Mouse (Mus musculus): ENCODE results near the gene Glce. TPM values are rescaled to one million over a fixed set of nuclear protein-coding genes. Genes with fewer than 3 reads are reported as not detected.

Glce gene
- polyA plus RNA-seq, 1 experiment from 2014 or later = 19.4 TPM

- no peaks in the 10 kb centered on the region for H3K36me3 ChIP-seq (ENCODE audit: control insufficient read depth, insufficient read depth, low read length)
- ATAC-seq (ENCODE audit: low FRiP score) (no peak), DNase-seq (ENCODE audit: low spot score, missing footprints) (no peak)
- H3K4me3 ChIP-seq (ENCODE audit: low read depth, low read length) = no peak overlapping the region
- no peak overlapping the region for H3K27ac ChIP-seq (ENCODE audit: low read depth, low read length)
- H3K9me3 ChIP-seq (ENCODE audit: control insufficient read depth, low read length) = no peaks in the 10 kb centered on the region
- H3K4me2 ChIP-seq = no peak overlapping the region
- no peaks in the 10 kb centered on the region for H3K4me1 ChIP-seq (ENCODE audit: control insufficient read depth, insufficient read depth, low read length)
- H3K27me3 ChIP-seq (ENCODE audit: control insufficient read depth, insufficient read depth, low read length) = no peaks in the 10 kb centered on the region
- 89% methylated on average over 6 of the region's 6 CpGs for WGBS
- no peak overlapping the region for H3K9ac ChIP-seq (ENCODE audit: low read length)
These were observed 32.9 kb upstream of the Glce start for GRCm38 (mm10) chr9:62155400-62155799.

- ATAC-seq (ENCODE audit: low FRiP score) = no peak
- Histone ChIP-seq H3K9me3 (ENCODE audit: control insufficient read depth, low read length) (no peaks in the 10 kb centered on the region), H3K27me3 (ENCODE audit: control insufficient read depth, insufficient read depth, low read length) (no peaks in the 10 kb centered on the region), H3K36me3 (ENCODE audit: control insufficient read depth, insufficient read depth, low read length) (no peaks in the 10 kb centered on the region), H3K4me1 (ENCODE audit: control insufficient read depth, insufficient read depth, low read length) (no peaks in the 10 kb centered on the region), H3K4me2 (no peak overlapping the region), H3K9ac (ENCODE audit: low read length) (no peak overlapping the region), H3K4me3 (ENCODE audit: low read depth, low read length) (no peak overlapping the region), H3K27ac (ENCODE audit: low read depth, low read length) (no peak overlapping the region)
- DNase-seq (ENCODE audit: low spot score, missing footprints) = no peak
- WGBS = 76% methylated on average over 7 of the region's 7 CpGs
These were observed 32.5 kb upstream of the Glce start for GRCm38 (mm10) chr9:62154956-62155355.

GRCm38 (mm10) chr9:62154551-62154950 is 32.1 kb upstream of the Glce start:
- no peak overlapping the region for H3K4me2 ChIP-seq
- no peaks in the 10 kb centered on the region for H3K36me3 ChIP-seq (ENCODE audit: control insufficient read depth, insufficient read depth, low read length)
- H3K27ac ChIP-seq (ENCODE audit: low read depth, low read length) = no peak overlapping the region
- no peak for DNase-seq (ENCODE audit: low spot score, missing footprints)
- WGBS = 79% methylated on average over 3 of the region's 3 CpGs
- no peak for ATAC-seq (ENCODE audit: low FRiP score)
- no peak overlapping the region for H3K4me3 ChIP-seq (ENCODE audit: low read depth, low read length)
- no peak overlapping the region for H3K9ac ChIP-seq (ENCODE audit: low read length)
- no peaks in the 10 kb centered on the region for H3K27me3 ChIP-seq (ENCODE audit: control insufficient read depth, insufficient read depth, low read length)
- no peaks in the 10 kb centered on the region for H3K9me3 ChIP-seq (ENCODE audit: control insufficient read depth, low read length)
- no peaks in the 10 kb centered on the region for H3K4me1 ChIP-seq (ENCODE audit: control insufficient read depth, insufficient read depth, low read length)

DNA sequence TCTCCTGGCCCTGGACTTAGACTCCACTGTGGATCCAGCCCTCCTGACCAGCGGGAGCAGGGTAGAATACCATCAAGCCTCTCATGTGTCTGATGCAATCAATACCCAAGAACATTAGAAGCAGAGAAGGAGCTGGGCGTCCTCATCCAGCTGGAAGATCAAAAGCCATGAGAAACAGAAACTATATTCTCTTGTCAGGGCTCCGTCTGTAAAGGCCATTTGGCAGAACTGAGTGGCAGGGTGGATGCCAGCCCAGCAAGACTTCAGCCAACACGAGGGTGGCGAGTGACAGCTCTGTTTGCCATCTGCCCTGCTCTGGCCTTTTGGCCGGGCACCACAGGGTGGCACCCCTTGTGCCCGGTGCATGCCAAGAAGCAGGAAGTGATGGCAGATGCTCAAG is 30.8 kb upstream of the Glce start:
- no peaks in the 10 kb centered on the region for H3K4me1 ChIP-seq (ENCODE audit: control insufficient read depth, insufficient read depth, low read length)
- DNase-seq (ENCODE audit: low spot score, missing footprints) = no peak
- H3K4me2 ChIP-seq = no peak overlapping the region
- no peak overlapping the region for H3K4me3 ChIP-seq (ENCODE audit: low read depth, low read length)
- no peak for ATAC-seq (ENCODE audit: low FRiP score)
- no peak overlapping the region for H3K9ac ChIP-seq (ENCODE audit: low read length)
- no peaks in the 10 kb centered on the region for H3K27me3 ChIP-seq (ENCODE audit: control insufficient read depth, insufficient read depth, low read length)
- no peak overlapping the region for H3K27ac ChIP-seq (ENCODE audit: low read depth, low read length)
- no peaks in the 10 kb centered on the region for H3K9me3 ChIP-seq (ENCODE audit: control insufficient read depth, low read length)
- WGBS = 80% methylated on average over 7 of the region's 7 CpGs
- no peaks in the 10 kb centered on the region for H3K36me3 ChIP-seq (ENCODE audit: control insufficient read depth, insufficient read depth, low read length)

DNA sequence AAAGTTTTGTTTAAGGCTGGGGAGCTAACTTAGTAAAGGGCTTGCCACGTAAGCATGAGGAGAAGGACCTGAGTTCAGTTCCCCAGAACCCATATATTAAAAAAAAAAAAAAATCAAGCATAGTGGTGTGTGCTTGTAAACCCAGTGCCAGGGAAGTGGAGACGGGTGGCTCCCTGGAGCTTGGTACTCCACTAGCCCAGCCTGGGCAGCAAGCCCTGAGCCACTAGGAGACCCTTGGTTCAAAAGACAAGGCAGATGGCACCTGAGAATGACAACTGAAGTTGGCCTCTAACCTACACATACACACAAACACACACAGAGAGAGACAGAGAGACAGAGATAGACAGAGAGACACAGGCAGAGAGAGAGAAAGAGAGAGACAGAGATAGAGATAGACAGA is 30.1 kb upstream of the Glce start:
- DNase-seq (ENCODE audit: low spot score, missing footprints) (no peak), ATAC-seq (ENCODE audit: low FRiP score) (no peak)
- Histone ChIP-seq H3K4me1 (ENCODE audit: control insufficient read depth, insufficient read depth, low read length) (no peaks in the 10 kb centered on the region), H3K9me3 (ENCODE audit: control insufficient read depth, low read length) (no peaks in the 10 kb centered on the region), H3K27ac (ENCODE audit: low read depth, low read length) (no peak overlapping the region), H3K4me2 (no peak overlapping the region), H3K27me3 (ENCODE audit: control insufficient read depth, insufficient read depth, low read length) (no peaks in the 10 kb centered on the region), H3K4me3 (ENCODE audit: low read depth, low read length) (no peak overlapping the region), H3K9ac (ENCODE audit: low read length) (no peak overlapping the region), H3K36me3 (ENCODE audit: control insufficient read depth, insufficient read depth, low read length) (no peaks in the 10 kb centered on the region)
- 83% methylated on average over 2 of the region's 2 CpGs for WGBS

GRCm38 (mm10) chr9:62145198-62145597 is 22.7 kb upstream of the Glce start:
- Histone ChIP-seq H3K9ac (ENCODE audit: low read length) (no peak overlapping the region), H3K4me2 (no peak overlapping the region), H3K9me3 (ENCODE audit: control insufficient read depth, low read length) (no peaks in the 10 kb centered on the region), H3K27me3 (ENCODE audit: control insufficient read depth, insufficient read depth, low read length) (no peaks in the 10 kb centered on the region), H3K27ac (ENCODE audit: low read depth, low read length) (no peak overlapping the region), H3K4me1 (ENCODE audit: control insufficient read depth, insufficient read depth, low read length) (no peaks in the 10 kb centered on the region), H3K4me3 (ENCODE audit: low read depth, low read length) (no peak overlapping the region), H3K36me3 (ENCODE audit: control insufficient read depth, insufficient read depth, low read length) (no peaks in the 10 kb centered on the region)
- no peak for DNase-seq (ENCODE audit: low spot score, missing footprints)
- ATAC-seq (ENCODE audit: low FRiP score) = no peak
- 78% methylated on average over 2 of the region's 2 CpGs for whole genome bisulfite sequencing

- WGBS = 71% methylated on average over 7 of the region's 7 CpGs
- no peak for ATAC-seq (ENCODE audit: low FRiP score)
- H3K4me2 ChIP-seq = no peak overlapping the region
These were observed 21.0 kb upstream of the Glce start for GRCm38 (mm10) chr9:62143428-62143827.

DNA sequence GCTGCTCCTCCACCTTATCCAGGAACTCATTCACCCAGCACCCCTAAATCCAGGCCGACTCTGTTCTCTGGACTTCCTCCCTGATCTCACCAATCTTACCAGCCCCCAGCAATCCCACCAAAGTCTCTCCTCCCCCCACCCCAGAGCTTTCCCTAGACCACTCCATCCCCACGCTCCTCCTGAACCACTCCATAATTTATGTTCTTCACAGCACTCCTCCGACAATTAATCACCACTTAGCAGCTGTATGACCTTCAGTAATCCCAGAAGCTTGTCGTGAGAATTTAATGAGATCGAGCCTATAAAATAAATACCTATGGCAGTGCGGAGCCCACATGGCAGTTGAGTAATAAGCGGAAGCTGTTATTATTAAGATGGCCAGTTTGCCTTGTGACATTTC is 16.6 kb upstream of the Glce start:
- no peak overlapping the region for H3K27ac ChIP-seq (ENCODE audit: low read depth, low read length)
- DNase-seq (ENCODE audit: low spot score, missing footprints) = no peak
- H3K27me3 ChIP-seq (ENCODE audit: control insufficient read depth, insufficient read depth, low read length) = no peaks in the 10 kb centered on the region
- no peak for ATAC-seq (ENCODE audit: low FRiP score)
- H3K9me3 ChIP-seq (ENCODE audit: control insufficient read depth, low read length) = no peaks in the 10 kb centered on the region
- no peak overlapping the region for H3K4me2 ChIP-seq
- no peak overlapping the region for H3K4me3 ChIP-seq (ENCODE audit: low read depth, low read length)
- WGBS = 81% methylated on average over 7 of the region's 7 CpGs
- H3K36me3 ChIP-seq (ENCODE audit: control insufficient read depth, insufficient read depth, low read length) = no peaks in the 10 kb centered on the region
- H3K4me1 ChIP-seq (ENCODE audit: control insufficient read depth, insufficient read depth, low read length) = peaks cover 2% of the 10 kb centered on the region; the same call in 1 of the 2 replicates
- H3K9ac ChIP-seq (ENCODE audit: low read length) = no peak overlapping the region

More at GRCm38 (mm10) chr9:62143428-62143827, 21.0 kb upstream of the Glce start:
- H3K9me3 ChIP-seq (ENCODE audit: control insufficient read depth, low read length) = no peaks in the 10 kb centered on the region
- no peaks in the 10 kb centered on the region for H3K27me3 ChIP-seq (ENCODE audit: control insufficient read depth, insufficient read depth, low read length)
- H3K4me1 ChIP-seq (ENCODE audit: control insufficient read depth, insufficient read depth, low read length) = no peaks in the 10 kb centered on the region
- no peak overlapping the region for H3K9ac ChIP-seq (ENCODE audit: low read length)
- H3K27ac ChIP-seq (ENCODE audit: low read depth, low read length) = no peak overlapping the region
- DNase-seq (ENCODE audit: low spot score, missing footprints) = no peak
- H3K36me3 ChIP-seq (ENCODE audit: control insufficient read depth, insufficient read depth, low read length) = no peaks in the 10 kb centered on the region
- H3K4me3 ChIP-seq (ENCODE audit: low read depth, low read length) = no peak overlapping the region

GRCm38 (mm10) chr9:62137259-62137658 is 14.8 kb upstream of the Glce start:
- H3K4me3 ChIP-seq (ENCODE audit: low read depth, low read length) = no peak overlapping the region
- H3K27ac ChIP-seq (ENCODE audit: low read depth, low read length) = no peak overlapping the region
- 71% methylated on average over 8 of the region's 8 CpGs for WGBS
- no peak overlapping the region for H3K9ac ChIP-seq (ENCODE audit: low read length)
- H3K4me1 ChIP-seq (ENCODE audit: control insufficient read depth, insufficient read depth, low read length) = peaks cover 2% of the 10 kb centered on the region; the same call in 1 of the 2 replicates
- H3K27me3 ChIP-seq (ENCODE audit: control insufficient read depth, insufficient read depth, low read length) = no peaks in the 10 kb centered on the region
- no peak for ATAC-seq (ENCODE audit: low FRiP score)
- no peaks in the 10 kb centered on the region for H3K36me3 ChIP-seq (ENCODE audit: control insufficient read depth, insufficient read depth, low read length)
- no peak overlapping the region for H3K4me2 ChIP-seq
- DNase-seq (ENCODE audit: low spot score, missing footprints) = no peak
- H3K9me3 ChIP-seq (ENCODE audit: control insufficient read depth, low read length) = no peaks in the 10 kb centered on the region
